Mouse (Mus musculus) 416B (cell line): ENCODE data around the gene Gm11168.
"Not testable (repeated sequence)": the region's sequence is repeated elsewhere in the genome, so short reads cannot be mapped to it uniquely, and the experiment has no call there.

Source experiments
- DNase-seq: peaks from one replicate; pipeline ENCODE4 v3.0.0; 2011; ENCODE audit warnings: low read depth

The Gm11168 gene

GRCm38 (mm10) chr9:3025653-3026052 is 22.5 kb downstream of the Gm11168 start:
- DNase-seq: not testable (repeated sequence)

- not testable (repeated sequence) for DNase-seq
Measured at GRCm38 (mm10) chr9:3026136-3026535, 23.0 kb downstream of the Gm11168 start.

GRCm38 (mm10) chr9:3026741-3027140 is 23.6 kb downstream of the Gm11168 start:
- not testable (repeated sequence) for DNase-seq

GRCm38 (mm10) chr9:3027200-3027599 is 24.1 kb downstream of the Gm11168 start:
- peak; percentile 69 for DNase-seq

GRCm38 (mm10) chr9:3029276-3030000 is 26.3 kb downstream of the Gm11168 start:
- not testable (repeated sequence) for DNase-seq

GRCm38 (mm10) chr9:3030677-3031318 is 27.7 kb downstream of the Gm11168 start:
- DNase-seq: peak; percentile 91

- DNase-seq: not testable (repeated sequence)
Measured at GRCm38 (mm10) chr9:3034299-3034698, 31.2 kb downstream of the Gm11168 start, which contains the start of gene Gm17535. Gm17535 (plus strand) TSS chr9:3034599.

GRCm38 (mm10) chr9:3036577-3036976 is 33.4 kb downstream of the Gm11168 start, which contains the start of gene Gm10715:
Gm10715 (plus strand) TSS chr9:3036877.
- DNase-seq: not testable (repeated sequence)

- DNase-seq: peak; percentile 21
Measured at GRCm38 (mm10) chr9:3038161-3038560, 35.0 kb downstream of the Gm11168 start.
